Mouse (Mus musculus) cerebellum, postnatal 4 days (tissue): Measurements from ENCODE around the gene Trpm7.
"Not testable (repeated sequence)": the region's sequence is repeated elsewhere in the genome, so short reads cannot be mapped to it uniquely, and the experiment has no call there.

ENCODE experiments used
- DNase-seq, 2 experiments: peaks; one replicate each; pipeline ENCODE4 v3.0.0; 2022; ENCODE audit warnings: low spot score in 2 of 2, mixed read lengths in 1 of 2

The Trpm7 gene

GRCm38 (mm10) chr2:126875871-126876796 is at the start of gene Trpm7:
TSS of gene Trpm7 (minus strand) at chr2:126876230.
- DNase-seq: peak; percentile 84 to 90

DNA sequence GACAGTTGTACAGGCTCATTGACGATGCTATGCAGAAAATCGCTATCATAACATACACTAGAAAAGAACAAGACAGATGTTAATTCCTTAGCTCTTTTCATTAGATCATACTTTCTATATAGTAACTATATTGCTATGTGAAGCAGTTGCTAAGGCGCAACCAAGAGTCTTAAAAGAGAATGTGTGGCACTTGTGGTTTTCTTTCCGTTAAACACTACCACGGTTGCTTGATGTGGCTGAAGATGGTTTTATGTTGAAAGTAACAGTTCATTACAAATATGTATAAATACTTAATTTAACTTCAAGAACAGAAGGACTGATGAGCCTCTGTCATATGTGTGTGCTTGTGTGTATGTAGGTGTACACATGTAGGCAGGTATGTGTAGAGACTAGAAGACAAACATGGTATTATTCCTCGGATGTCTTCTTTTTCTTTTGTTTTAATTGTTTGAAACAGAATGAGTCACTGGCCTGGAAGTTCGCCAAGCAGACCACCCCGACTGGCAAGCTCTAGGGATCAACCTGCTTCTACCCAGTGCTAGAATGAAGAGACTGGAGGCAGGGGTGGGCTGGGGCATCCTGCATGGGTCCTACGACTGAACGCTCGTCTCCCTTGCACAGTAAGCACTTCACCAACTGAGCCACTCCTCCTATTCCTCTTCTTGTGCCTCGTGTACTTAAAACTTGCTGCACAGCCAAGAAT is 44.5 kb upstream of the Trpm7 start:
- no peak for DNase-seq

DNA sequence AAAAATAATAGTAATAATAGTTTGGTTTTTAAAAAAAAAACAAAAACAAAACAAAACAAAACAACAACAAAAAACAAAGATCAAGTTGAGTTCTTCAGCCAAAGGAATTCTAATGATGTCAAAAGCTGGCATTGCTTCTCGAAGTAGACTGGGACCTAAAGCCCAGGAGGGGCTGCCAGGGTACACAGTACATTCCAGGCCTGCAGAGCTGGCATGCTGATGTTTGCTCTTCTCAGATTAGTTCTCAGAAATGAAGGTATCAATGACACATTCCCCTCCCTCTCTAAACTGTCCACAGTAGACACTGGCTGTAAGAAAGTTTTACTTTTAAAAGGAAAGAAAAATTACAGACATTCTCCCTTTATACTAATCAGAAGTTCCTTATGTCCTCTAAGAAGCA is 40.2 kb upstream of the Trpm7 start:
- DNase-seq: no peak

DNA sequence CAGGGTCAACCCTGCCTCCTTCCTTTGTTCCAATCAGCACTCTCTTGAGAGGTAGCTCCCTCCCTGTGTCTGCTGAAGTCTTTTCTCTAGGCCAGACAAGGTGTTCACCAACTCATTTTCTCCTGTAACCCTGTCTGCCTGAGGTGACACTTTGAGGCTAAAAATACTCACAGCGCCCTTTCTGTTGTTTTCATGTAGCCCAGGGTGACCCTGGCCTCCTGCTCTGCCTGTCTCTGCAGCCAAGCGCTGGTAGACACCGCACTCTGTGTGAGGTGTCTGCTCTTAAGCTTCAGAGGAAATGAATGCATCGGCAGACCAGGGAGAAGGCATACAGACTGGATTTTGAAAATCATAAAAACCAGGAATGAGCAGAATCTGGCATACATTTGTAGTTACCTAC is 38.1 kb upstream of the Trpm7 start:
- DNase-seq: no peak

GRCm38 (mm10) chr2:126904162-126904561 is 28.1 kb upstream of the Trpm7 start:
- no peak for DNase-seq

DNA sequence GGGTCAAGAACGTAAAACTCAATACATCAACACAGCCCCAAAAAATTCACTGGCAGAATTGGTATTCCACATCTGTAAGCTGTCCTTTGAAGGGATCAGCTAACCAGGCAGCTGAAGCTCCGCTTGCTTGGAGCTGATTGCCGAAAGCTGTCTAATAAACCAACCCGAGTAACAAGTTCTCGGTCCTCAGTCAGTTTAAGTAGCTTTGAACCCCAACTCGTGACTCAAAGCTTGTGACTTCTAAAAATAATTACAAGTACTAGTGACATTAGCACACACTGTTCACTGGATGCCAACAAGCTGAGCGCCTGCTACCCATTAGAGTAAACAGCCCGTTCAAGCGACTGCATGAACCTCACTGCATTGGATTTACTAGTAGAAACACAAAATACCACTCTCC is 21.5 kb upstream of the Trpm7 start:
- no peak for DNase-seq

- no peak for DNase-seq
These were observed 20.9 kb upstream of the Trpm7 start for GRCm38 (mm10) chr2:126896941-126897340.

- DNase-seq: no peak
These were observed 18.2 kb upstream of the Trpm7 start for GRCm38 (mm10) chr2:126894245-126894644.

DNA sequence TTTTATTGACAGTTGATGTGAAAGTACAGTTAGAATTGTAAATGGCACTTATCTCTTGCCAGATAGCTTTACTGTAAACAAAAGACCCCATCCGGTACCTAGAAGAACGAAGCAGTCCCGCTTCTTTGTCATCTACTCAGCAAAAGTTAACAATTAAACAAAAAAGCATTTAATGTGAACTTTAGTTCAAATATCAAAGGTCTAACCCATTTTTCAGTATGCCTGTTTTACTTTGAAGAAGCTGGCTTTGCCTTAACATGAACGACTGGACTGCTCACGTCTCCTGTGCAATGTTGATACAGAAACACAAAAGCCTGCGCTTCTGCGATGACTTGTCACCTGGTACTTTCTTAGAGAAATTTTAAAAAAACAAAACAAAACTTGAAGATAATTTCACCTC is 16.3 kb upstream of the Trpm7 start:
- no peak for DNase-seq

DNA sequence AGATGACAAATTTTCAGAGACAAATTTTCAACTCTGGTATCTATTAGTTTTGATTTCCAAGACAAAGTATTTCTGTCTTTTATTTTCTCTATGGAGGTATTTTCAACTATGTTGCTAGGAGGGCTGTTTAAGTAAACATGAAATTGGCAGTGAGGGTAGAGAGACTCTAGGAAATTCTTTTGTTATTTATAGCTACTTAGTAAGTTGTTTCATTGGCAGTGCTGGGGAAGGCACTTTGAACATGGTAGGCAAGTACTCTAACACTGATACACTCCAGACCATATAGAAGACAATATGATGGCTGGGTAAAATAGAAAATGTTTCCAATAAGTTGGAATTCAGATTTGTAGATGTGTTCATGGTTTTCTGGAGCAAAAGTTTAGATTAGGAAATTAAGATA is 15.7 kb upstream of the Trpm7 start:
- no peak for DNase-seq

DNA sequence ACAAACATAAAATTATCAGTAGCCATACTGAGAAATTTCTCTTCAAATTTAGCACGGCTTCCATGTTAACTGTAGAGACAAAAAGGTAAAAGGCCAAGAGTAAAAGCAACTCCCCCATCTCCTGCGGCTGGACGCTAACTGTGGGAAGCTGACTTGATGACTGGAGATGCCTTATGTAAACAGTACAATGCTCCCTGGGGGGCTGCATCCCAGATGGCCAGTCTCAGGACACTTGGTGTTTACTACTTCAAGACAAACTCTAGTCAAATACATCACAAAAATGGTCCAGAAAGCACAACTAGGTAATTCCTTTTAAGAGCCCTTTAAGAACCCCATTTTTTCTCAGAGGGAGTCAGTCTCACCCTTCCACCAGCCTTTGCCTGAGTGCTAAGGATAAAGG is 11.1 kb upstream of the Trpm7 start:
- DNase-seq: no peak

DNA sequence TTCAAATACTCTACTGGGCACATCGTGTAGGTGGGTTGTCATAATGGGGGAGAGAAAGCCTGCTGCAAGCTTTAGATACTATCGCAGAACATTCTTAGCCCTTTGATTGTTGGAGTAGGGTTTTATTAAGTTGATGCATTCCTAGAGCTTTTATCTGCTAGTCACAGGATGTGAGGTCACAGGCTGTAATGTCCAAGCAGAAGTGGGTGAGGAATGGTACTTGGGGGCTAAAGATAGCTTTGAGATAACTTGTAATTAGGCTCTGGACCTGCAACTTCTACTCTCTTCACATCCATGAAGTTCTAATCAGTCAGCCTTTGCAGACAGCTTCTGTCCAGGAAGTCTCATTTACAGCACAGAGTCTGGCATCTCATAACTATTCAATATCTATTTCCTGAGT is 9.8 kb upstream of the Trpm7 start:
- no peak for DNase-seq

DNA sequence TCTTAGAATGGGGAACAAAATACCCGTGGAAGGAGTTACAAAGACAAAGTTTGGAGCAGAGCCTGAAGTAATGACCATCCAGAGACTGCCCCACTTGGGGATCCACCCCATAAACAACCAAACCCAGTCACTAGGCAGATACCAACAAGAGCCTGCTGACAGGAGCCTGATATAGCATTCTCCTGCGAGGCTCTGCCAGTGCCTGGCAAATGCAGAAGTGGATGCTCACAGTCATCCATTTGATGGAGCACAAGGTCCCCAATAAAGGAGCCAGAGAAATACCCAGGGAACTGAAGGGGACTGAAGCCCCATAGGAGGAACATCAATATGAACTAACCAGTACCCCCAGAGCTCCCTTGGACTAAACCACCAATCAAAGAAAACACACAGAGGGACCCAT is 6.7 kb upstream of the Trpm7 start:
- not testable (repeated sequence) for DNase-seq

DNA sequence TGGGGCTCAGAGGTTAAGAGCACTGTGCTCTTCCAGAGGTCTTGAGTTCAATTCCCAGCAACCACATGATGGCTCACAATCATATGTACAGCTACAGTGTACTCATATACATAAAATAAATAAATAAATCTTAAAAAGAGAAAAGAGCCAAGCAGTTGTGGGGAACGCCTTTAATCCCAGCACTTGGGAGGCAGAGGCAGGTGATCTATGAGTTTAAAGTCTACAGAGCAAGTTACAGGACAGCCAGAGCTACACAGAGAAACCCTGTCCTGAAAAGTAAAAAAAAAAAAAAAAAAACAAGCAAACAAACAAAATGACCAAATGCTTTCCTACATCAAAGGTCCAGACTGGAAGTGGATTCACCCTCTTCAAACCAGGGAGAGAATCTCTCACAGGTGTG is 2.0 kb upstream of the Trpm7 start:
- DNase-seq: no peak

- peak in 1 of 2 experiments; percentile 10 for DNase-seq
These were observed 554 bp downstream of the Trpm7 start for GRCm38 (mm10) chr2:126875516-126875835.

GRCm38 (mm10) chr2:126874809-126875515 is 1.1 kb downstream of the Trpm7 start:
- DNase-seq: no peak

DNA sequence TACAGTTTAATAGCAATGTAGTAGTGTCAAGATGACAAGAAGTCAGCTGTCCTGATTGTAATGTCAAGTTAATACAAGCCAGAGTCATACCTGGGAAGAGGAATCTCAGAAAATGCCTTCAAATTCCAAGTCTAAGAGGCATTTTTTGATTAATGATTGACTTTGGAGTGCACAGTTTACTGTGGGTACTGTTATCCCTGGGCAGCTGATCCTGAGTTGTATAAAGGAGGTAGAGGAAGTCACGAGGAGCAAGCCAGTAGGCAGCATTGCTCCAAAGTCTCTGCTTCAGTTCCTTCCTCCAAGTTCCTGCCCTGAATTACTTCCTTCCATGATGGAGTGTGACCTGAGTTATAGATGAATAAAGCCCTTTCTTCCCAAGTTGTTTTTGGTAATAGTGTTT is 9.7 kb downstream of the Trpm7 start:
- no peak for DNase-seq

GRCm38 (mm10) chr2:126865501-126866199 is 10.4 kb downstream of the Trpm7 start:
- DNase-seq: no peak

GRCm38 (mm10) chr2:126865026-126865425 is 11.0 kb downstream of the Trpm7 start:
- no peak for DNase-seq

DNA sequence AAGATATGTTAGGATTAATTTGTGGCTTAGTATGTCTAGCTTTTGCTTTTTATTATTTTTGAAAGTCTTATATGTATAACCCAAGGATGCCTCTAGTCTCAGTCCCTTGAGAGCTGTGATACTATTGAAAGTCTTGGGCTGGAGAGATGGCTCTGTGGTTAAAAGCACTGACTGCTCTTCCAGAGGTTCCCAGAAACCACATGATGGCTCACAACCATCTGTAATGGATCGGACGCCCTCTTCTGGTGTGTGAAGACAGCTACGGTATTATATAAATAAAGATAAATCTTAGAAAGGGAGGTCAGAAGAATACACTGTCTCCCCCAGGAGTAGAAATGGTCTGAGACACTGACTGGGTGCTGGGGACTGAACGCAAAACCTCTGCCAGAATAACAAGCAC is 31.3 kb downstream of the Trpm7 start:
- DNase-seq: no peak

DNA sequence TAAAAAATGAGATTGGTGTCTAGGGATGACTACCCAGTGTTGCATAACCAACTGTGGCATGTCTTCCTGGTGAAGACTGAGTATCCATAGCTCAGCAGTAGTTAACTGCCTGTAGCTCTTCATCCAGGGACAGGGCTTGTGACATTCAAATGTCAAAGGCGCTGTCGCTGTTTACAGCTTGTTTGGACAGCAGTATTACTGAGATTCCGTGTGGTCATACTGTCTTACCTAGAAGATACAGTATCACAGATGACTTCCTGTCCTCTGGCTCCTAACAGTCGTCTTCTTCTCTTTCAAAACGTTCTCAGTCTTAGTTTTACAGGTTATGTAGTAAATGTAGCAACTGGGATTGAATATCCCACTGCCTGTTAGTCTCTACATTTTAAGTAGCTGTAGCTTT is 37.2 kb downstream of the Trpm7 start:
- DNase-seq: no peak

DNA sequence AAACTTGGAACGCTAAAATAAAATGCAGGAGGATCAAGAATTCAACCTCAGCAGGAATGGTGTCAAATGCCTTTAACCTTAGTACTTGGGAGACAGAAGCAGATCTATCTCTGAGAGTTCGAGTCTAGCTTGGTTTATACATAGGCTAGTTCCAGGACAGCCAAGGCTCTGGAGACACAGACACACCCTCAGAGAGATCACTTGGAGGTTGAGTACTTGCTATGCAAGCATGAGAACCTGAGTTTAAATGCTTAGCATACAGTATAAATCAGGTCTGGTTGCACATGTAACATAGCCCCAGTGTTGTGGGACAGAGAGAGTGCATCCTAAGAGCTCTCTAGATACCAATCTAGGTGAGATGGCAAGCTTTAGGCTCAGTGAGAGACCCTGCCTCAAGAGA is 58.6 kb downstream of the Trpm7 start:
- DNase-seq: no peak
